Mouse (Mus musculus): Measurements from ENCODE around the gene Dnase2a. TPM values are rescaled to one million over a fixed set of nuclear protein-coding genes. Genes with fewer than 3 reads are reported as not detected.

Dnase2a gene
- total RNA-seq, 2 experiments from 2014 or later = 4.3 to 5.1 TPM

DNA sequence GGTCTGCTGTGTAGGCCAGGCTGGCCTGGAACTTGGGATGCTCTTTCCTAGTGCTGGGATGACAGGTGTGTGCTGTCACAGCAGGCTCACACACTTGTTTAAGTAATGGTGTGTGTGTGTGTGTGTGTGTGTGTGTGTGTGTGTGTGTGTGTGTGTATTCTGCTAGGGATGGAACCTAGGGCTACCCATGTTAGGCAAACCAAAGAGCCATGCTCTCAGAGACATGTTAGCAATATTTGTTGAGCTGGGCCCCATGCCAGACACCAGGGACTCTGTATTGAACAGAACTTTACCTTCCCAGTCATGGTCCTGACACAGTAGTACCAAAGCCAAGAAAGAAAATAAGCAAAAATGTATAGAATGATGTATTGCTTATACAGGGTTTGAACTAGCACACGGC lies 19.2 kb downstream of the Dnase2a start:
- no peak for DNase-seq (ENCODE audit: extremely low spot score in 1 of 2, low spot score in 2 of 2)
- Histone ChIP-seq H3K27ac (no peak overlapping the region), H3K4me3 (no peak overlapping the region)
- TF ChIP-seq CTCF (IDR thresholded peaks at IDR 0.05) = no peak
- intact Hi-C loops (cut with DNase I) = no loop called here

DNA sequence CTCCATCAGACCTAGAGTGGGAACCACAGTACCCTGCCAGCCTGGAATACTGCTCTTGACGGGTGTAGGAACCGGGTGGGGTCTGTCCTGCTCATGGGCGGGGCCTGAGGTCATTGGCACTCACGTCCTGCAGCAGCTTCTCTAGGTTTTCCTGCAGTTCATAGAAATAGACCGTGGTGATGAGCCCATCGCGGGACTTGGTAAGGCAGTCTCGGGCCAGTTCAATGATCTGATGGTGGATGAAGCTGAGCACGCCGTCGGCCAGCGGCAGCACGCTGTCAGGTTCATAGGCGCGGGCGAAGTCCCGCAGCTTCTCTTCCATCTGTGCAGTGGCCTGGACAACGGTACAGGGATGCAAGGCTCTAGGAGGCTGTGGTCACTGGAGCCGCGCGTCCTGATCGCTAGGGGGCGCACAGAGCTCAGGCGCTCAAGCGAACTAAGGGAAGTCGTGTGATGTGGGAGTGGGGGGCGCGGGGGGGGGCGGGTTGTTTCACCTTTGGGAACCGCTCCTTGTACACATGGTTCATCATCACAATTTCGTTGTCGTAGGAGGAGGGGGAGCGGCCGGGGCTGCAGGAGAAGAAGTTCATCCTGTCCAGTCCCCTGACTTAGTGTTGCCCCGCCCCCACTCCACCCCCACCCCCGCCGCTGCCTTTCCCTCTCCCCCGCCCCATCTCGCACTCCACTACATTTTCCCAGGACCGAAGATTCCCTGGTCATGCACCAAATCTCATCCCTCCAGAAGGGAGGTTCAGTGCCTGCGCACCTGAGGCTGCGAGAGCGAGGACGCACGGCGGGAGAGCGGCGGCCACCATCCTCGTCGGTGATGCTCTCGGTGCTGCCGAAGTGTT lies 20.3 kb downstream of the Dnase2a start:
- Histone ChIP-seq H3K27ac (no peak overlapping the region), H3K4me3 (peak overlapping the region; percentile 21; the same call in 1 of the 2 replicates)
- intact Hi-C loops (cut with DNase I) = loop anchor here (2.0 kb wide), 1 partner anchor 28 kb away; no protein-coding TSS in a partner anchor
- peak; percentile 71 to 77 for DNase-seq (ENCODE audit: extremely low spot score in 1 of 2, low spot score in 2 of 2)
- peak; percentile 71 for TF ChIP-seq CTCF (IDR thresholded peaks at IDR 0.05)

DNA sequence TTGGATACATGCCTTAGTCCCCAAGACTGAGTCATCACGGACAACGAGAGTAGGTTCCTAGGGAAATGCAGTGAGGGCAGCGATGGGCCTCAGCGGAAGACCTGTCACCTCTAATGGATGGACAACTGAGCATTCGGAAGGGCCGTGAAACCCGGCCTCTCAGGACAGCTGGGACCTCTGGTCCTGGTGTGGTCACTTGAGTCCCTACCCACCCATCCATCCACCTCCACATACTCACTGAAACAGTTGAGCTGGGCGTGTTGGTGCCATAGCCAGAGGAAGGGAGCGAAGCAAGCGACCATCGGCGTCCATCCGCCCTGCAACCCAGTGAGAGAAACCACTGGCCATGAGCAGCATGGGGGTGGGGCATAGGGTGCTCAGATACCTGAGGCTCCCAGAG lies 22.2 kb downstream of the Dnase2a start:
- no peak overlapping the region for H3K4me3 ChIP-seq
- TF ChIP-seq CTCF (IDR thresholded peaks at IDR 0.05) = no peak
- intact Hi-C loops (cut with DNase I) = no loop called here

DNA sequence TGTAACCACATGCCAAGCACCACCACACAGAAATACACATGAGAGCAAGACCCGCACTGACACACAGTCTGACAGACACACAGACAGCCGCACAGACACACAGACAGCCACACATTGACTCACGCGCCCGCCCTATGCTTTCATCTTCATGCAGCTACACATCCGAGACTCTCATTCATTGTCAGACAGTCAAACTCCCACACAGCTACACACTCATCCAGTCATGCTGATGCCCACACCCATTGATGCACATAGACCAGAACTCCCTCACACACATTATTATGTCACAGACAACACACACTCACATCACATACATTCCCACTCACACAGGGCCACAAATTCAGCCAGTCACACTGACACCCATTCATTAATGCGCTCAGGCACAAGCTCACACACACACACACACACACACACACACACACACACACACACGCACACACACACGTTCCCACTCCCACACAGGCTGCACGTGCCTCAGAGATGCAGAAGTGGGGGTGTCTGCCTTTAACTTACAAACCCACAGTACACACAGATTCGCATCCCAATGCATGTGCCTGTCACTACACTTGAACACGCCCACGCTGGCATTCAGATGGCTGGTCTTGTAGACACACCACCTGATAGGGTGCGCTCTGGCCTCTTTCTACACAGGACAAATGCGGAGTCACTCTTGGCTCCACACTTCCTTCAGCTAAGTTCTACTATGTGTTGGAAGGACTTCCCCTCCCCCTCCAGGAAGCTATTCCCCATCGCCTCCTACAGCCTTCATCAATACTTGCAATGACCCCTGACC lies 25.6 kb downstream of the Dnase2a start:
- Histone ChIP-seq H3K4me3 (peak overlapping the region; percentile 89), H3K27ac (no peak overlapping the region)
- intact Hi-C loops (cut with DNase I) = no loop called here
- no peak for TF ChIP-seq CTCF (IDR thresholded peaks at IDR 0.05)
- DNase-seq (ENCODE audit: extremely low spot score in 1 of 2, low spot score in 2 of 2) = peak; percentile 31 to 34

More for the DNA sequence above, 22.2 kb downstream of the Dnase2a start:
- H3K27ac ChIP-seq = no peak overlapping the region
- no peak for DNase-seq (ENCODE audit: extremely low spot score in 1 of 2, low spot score in 2 of 2)

DNA sequence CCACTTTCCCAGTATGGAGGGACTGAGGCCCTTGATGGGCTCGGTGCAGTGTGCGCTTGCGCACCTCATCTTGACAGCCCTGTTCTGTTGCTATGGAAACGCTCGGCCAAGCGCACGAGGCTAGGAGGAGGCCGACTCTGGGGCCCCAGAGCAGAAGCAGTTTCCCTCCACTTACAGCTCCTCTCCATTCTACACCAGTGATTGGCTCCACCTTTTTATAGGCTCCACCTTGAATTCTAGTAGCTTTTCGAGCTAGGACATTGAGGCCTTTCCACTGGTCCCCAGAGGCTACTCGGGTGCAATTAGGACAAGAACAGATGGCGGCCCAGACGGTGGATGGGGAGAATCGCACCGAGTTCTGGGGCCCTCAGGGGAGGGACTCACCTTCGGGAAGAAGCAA lies 26.5 kb downstream of the Dnase2a start:
- Histone ChIP-seq H3K4me3 (peak overlapping the region; percentile 89), H3K27ac (peak overlapping the region; percentile 40; the same call in 1 of the 2 replicates)
- no peak for TF ChIP-seq CTCF (IDR thresholded peaks at IDR 0.05)
- DNase-seq (ENCODE audit: extremely low spot score in 1 of 2, low spot score in 2 of 2) = peak; percentile 42 to 46
- intact Hi-C loops (cut with DNase I) = no loop called here

DNA sequence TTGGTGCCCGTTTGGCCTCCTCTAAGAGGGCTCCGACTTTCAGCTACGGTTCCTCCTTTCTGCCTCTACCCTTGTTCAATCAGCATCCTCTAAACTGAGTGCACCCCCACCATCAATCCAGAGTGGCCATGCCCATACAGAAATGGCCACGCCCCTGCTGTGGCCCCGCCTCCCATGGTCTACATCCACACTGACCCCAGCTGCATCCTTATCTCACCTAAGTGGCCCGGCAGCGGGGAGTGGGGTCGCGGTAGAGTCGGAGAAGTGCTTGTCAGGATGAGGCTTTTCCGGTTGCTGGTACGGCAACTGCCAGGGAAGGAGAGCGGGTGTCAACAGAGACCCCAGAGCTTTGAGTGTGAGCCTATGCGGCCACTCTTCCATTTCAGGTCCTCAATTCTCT lies 27.1 kb downstream of the Dnase2a start:
- intact Hi-C loops (cut with DNase I) = no loop called here
- Histone ChIP-seq H3K4me3 (peak overlapping the region; percentile 89), H3K27ac (peak overlapping the region; percentile 40)
- TF ChIP-seq CTCF (IDR thresholded peaks at IDR 0.05) = no peak
- no peak for DNase-seq (ENCODE audit: extremely low spot score in 1 of 2, low spot score in 2 of 2)

DNA sequence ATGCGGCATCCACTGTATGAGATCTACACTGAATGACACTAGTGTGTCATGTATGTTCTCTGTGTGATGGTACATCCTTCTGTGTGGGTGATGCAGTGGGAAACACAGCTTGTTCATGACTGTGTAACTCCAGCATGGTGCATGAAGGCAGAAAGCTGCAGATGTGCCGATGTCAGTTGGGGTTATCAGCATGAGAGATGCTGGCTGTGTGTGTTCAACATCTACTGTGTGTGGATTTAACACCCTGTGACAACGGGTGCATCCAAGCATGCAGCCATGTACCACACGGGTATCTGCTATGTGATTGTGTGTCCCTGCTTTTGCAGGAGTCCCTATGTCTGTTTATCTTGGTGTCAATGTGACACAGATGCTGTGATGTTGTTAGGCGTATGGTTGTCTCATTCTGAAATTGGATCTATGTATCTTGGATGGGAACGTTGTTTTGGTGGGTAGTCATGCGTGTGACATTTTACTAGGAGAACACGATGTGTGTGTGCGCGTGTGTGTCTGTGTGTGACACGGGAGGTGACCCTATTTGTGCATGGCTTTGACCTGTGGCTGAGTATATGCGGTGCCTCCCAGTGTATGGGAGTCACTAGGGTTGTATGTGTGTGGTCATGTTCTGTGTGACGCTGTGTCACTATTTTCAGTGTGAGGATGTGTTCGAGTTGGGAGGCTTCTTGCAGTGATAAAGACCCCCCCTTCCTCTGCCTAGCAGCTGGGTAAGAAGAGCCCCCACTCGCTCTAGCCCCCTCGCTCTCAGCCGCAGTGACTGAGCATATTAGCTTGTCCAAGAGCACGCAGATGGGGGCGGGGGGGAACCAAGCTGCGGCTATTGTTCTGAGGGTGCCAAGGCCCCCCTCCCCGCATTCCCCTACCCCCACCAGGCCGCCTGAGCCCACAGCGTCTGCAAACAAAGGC lies 27.9 kb downstream of the Dnase2a start:
- H3K27ac ChIP-seq = peak overlapping the region; percentile 91
- TF ChIP-seq CTCF (IDR thresholded peaks at IDR 0.05) = no peak
- no peak for DNase-seq (ENCODE audit: extremely low spot score in 1 of 2, low spot score in 2 of 2)
- intact Hi-C loops (cut with DNase I) = no loop called here
- H3K4me3 ChIP-seq = peak overlapping the region; percentile 89

DNA sequence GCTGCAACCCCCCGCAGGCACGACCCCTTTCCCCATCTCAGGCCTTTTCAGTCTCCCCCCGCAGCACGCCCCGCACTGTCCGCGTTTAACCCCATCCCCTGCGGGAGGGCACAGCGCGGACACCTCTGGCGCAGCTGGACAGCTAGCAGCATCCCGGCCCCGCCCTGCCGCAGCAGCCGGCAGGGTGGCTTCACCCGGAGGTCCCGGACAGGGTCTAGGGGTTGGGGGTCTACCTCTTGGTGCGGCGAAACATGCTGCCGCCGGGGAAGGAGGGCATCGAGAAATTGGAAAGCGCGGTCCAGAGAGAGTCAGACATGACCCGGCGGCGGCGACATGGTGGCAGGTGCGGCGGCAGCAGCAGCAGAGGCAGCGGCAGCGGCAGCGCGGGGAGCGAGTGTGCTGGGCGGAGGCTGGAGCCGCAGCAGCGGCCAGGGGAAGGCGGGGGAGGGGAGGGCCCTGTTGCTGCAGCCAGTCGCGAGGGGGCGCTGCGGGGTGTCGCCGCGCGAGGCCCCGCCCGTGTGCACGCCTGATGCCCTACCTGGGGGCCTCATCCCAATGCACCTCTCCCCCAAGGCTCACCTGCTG lies 28.7 kb downstream of the Dnase2a start, which contains the start of gene Mast1:
Gene Mast1, minus strand, starts transcription at position 398 of the 585 bp plus-strand sequence.
- intact Hi-C loops (cut with DNase I) = no loop called here
- H3K4me3 ChIP-seq = peak within 1 kb of the TSS; percentile 89
- TF ChIP-seq CTCF (IDR thresholded peaks at IDR 0.05) = peak; percentile 85
- peak within 1 kb of the TSS; percentile 91 for H3K27ac ChIP-seq
- DNase-seq (ENCODE audit: extremely low spot score in 1 of 2, low spot score in 2 of 2) = peak; percentile 81 to 84

DNA sequence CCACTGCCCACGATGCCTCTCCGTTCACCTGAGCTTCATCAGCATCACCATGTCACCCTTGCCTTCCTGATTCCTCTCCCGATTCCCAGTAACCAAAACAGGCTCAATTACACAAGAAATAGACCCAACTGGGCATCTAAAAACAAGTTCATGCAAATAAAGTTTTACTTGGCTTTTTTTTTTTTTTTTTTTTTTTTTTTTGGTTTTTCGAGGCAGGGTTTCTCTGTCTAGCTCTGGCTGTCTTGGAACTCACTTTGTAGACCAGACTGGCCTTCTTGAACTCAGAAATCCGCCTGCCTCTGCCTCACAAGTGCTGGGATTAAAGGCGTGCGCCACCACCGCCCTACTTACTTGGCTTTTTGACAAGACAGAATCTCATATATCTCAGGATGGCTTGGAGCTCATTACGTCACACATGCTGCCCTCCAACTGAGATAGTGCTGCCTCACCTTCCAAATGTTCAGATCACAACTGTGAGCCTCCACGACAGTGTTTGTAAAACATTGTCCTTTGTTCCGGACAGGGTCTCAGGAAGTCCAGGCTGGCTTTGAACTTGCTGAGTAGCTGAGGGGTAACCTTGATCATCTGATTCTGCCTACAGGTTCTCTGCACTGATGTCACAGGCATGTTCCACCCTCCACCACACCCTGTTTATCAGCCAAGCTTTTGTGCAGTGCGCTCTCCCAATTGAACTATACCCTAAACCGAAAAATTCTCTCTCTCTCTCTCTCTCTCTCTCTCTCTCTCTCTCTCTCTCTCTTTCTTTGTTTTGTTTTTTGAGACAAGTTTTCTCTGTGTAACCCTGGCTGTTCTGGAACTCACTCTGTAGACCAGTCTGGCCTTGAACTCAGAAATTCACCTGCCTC lies 29.5 kb downstream of the Dnase2a start:
- no peak overlapping the region for H3K27ac ChIP-seq
- TF ChIP-seq CTCF (IDR thresholded peaks at IDR 0.05) = no peak
- intact Hi-C loops (cut with DNase I) = no loop called here
- H3K4me3 ChIP-seq = peak overlapping the region; percentile 89
- DNase-seq (ENCODE audit: extremely low spot score in 1 of 2, low spot score in 2 of 2) = no peak

DNA sequence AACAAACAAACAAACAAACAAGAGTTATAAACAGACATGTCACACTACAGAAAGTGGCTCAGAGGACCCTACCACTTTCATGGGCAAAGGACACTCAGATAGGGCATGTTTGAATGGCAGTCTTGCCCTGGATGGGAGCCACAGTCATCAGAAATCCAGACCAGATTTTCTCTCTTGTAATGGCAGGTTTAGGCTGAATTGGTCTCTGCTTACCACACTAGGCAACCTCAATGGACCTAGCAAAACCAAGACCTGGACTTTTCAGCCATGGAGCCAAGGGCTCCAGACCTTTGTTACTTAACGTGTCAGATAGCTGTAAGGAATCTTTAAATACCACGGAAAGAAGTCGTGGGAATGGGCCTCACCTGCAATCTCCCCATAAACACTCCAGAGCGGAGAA lies 35.3 kb downstream of the Dnase2a start:
- H3K27ac ChIP-seq = no peak overlapping the region
- intact Hi-C loops (cut with DNase I) = no loop called here
- H3K4me3 ChIP-seq = no peak overlapping the region
- no peak for TF ChIP-seq CTCF (IDR thresholded peaks at IDR 0.05)
- no peak for DNase-seq (ENCODE audit: extremely low spot score in 1 of 2, low spot score in 2 of 2)

Data from left cerebral cortex, adult 2 months (tissue).